Mouse (Mus musculus): ENCODE results near the gene Zfp683.

The Zfp683 gene

DNA sequence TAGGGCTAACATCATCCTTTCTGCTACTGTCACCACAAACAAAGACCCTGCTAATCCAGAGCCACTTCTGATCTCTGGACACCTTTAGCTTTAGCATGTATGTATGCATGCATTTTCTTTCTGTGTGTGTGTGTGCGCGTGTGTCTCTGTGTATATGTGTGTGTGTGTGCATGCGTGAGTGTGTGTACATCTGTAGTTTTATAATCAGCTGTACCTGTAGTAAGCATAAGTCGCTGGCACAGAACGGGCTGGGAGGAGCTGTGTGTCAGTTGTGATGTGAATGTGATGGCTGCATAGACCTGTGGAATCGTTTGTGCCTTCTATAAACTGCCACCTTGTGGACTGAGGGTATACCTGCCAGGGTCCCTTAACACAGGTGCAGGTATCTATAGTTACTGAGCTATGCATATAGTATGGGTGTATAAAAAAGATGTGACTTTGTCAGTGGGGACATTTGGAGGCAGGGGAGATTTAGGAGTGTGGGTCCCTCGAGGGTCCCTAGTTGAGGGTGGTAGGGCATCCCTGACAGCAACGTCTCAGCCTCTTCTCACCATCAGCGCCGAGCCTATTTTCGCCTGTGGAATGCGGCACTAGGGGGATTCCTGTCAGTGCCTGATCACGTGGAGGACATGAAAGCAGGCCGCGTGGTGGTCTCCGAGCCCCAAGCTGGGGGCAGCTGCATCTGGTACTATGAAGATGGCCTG is 37.0 kb downstream of the Zfp683 start:
- no peak for DNase-seq (ENCODE audit: low read depth, low spot score)

DNA sequence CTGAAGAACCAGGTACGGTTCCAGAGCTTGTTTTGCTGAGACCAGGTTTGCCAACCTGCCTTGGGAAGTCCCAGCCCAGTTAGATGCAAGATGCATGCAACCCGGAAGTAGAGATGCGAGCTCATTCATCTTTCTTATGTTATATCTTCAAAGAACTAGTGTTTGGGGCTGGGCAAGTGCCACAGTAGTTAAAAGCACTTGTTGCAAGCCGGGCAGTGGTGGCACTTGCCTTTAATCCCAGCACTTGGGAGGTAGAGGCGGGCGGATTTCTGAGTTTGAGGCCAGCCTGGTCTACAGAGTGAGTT is 37.5 kb downstream of the Zfp683 start:
- DNase-seq (ENCODE audit: low read depth, low spot score) = no peak

DNA sequence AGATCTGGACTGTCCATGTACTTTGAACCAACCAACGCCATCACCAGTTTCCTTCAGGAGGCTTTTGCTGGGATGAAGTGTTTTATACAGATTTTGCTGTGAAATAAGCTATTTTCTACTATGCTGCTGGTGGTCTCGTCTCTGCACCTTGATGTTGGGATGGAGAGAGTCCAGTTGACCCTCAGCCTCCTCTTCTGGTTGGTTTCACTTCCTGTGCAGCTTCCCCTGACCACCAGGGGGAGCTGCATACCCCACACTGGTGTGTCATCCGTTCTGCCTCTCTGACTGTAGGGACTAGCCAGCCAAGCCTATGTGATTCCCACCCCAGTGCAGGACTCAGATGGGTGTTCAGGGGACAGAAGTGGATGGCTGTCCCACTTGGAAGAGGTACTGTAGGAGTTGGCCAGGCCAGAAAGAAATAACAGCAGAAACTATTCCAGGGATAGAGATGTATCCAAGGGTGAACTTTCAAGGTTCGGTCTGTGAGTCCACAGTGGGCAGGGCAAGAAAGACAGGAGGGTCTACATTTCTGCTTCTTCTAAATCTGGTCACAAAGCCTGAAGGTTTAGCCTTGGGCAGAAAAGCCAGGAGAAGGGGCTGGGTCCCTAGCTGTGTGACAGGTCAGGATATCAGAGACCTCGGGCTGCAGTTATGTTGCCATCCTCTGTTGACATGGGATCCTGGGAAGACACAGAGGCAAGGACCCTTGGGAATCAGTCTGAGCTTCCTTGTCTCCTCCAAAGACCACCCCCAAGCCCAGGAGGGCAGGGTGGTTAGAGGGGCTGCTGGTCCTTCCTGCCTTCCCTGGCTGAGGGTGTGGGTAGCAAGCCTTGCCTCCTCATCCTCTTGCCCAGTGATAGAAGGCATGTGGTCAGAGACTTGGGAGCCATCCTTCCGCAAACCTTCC is 39.0 kb downstream of the Zfp683 start:
- DNase-seq (ENCODE audit: low read depth, low spot score) = peak; percentile 36

DNA sequence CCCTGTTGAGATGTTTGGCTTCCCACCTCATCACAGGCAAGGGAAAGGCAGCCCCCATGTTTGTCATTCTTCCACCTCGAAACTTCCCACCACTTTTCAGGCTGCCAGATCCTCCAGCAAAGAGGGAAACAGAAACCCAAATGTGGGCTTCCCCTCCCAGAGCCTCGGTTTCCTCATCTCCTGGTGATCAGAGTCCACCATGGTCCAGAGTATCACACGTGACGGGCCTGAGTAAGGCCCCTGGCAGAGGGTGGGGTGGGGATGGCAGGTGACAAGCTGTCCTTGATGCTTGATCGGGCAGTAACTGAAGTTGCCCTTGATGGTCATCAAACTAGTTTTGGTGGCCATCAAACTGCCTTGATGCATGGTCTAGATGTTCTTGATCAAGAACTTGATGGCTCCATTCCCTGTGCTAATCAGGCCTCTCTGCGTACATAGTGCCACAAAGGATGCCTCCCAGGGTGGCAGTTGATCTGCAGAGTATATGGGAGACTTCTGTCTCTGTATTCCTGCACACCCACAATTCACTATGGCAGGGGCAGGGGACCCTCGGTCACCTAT is 40.4 kb downstream of the Zfp683 start:
- DNase-seq (ENCODE audit: low read depth, low spot score) = no peak

DNA sequence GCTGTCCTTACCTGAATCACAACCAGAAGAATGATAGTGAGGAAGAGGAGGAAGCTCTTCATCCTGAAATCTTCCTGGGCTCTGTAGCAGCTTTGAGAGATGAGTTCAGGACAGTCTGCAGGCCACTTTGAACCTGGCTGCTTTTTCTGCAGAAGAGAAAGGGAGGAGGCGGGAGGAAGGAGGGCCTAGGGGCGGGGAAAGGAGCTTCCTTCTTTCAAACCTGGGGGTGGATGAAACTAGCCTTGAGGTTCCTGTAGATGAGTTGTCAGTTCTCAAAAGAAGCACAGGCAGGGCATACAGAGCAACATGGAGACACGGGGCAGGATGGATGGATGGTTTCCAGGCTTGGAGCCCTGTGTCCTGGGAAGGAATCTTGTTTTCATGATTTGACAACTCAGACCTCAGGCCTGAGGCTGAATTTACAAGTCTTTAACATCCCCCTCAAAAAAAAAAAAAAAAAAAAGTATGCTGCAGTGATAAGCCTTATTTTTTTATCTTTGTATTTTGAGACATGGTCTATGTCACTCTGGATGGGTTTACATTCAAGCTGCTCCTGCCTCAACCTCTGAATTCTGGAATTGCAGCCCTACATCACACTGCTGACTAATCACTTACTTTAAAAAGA is 41.4 kb downstream of the Zfp683 start, which contains the start of gene Cd52:
Gene Cd52, minus strand, starts transcription at position 160 of the 625 bp plus-strand sequence.
- peak; percentile 30 for DNase-seq (ENCODE audit: low read depth, low spot score)

DNA sequence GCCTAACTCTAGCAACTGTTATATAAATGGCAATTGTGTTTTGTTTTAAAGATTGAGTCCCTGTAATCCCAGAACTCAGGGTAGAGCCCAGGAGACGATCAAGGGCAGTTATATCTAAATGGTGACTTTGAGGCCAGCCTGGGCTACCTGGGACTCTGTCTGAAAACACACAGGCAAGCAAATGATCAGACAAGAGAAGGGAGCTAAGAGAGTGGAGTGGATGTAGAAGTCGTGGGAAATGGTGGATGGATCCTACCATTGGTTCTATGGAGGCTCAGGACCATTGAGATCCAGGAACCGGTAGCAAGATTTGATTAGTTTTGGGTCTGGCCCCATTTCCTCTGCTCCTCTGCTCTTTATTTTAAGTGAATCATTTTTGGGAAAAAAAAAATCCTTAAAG is 42.5 kb downstream of the Zfp683 start:
- no peak for DNase-seq (ENCODE audit: low read depth, low spot score)

DNA sequence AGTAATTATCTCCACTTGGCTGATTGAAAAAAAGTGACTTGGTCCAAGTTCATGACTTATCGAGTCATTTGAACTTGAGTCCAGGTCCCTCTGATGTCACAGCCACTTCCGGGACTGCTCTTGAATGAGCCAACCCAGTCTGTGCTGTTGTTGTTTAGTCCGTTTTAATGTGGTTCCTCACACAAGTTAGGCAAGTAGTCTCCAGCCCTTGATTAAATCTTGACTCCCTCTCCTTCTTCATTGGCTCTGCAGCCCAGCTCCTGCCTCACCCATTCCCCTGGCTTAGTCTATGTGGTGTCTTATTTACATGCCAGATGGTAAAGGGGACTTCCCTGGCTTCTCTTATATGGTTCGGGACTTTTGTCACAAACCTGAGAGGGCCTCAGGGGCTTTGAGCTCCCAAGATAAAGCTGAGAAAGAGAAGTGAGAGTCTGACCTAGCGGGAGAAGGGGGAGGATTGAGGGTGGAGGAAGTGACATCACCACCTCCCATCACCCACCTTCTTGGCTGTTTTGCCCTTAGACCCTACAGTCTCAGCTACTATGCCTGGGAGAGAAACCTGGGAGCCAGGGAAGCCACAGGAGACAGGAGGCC is 43.5 kb downstream of the Zfp683 start:
- peak; percentile 43 for DNase-seq (ENCODE audit: low read depth, low spot score)

DNA sequence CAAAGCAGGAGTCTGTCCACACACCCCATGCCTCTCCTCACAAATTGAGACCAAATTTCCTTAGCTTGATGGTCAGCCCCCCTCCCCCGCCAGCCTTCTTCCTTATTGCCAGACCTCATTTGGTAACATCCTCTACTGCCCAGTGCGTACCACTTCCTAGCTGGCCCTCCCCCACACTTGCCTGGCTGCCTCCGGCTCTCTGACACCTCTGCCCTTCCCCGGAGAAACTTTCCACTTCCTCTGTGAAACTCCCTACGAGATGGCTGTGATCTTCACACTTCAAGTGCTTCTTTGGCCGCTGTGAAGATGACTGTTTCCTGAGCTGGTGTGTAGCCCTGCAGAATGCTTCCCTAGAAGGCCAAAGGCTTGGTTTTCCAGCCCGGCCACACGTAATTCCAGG is 45.0 kb downstream of the Zfp683 start:
- DNase-seq (ENCODE audit: low read depth, low spot score) = peak; percentile 54

DNA sequence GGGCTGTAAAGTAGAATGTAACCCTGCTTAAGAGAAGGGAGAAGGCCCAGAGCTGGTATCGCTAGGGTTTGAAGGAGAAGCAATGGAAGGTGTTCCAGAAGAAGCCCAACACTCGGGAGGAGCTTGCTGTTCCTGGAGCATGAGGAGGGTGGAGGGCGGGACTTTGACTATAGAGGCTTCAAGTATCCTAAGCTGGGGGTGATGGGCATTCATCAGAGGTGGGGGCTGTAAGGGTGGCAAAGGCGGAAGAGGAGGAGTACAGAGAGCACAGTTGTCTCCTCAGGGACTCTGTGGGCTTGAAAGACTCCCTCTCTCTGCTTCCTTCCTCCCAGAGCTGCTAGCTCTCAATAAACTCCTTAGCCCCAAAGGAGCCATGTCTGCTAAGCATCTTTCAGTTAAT is 46.6 kb downstream of the Zfp683 start:
- no peak for DNase-seq (ENCODE audit: low read depth, low spot score)

DNA sequence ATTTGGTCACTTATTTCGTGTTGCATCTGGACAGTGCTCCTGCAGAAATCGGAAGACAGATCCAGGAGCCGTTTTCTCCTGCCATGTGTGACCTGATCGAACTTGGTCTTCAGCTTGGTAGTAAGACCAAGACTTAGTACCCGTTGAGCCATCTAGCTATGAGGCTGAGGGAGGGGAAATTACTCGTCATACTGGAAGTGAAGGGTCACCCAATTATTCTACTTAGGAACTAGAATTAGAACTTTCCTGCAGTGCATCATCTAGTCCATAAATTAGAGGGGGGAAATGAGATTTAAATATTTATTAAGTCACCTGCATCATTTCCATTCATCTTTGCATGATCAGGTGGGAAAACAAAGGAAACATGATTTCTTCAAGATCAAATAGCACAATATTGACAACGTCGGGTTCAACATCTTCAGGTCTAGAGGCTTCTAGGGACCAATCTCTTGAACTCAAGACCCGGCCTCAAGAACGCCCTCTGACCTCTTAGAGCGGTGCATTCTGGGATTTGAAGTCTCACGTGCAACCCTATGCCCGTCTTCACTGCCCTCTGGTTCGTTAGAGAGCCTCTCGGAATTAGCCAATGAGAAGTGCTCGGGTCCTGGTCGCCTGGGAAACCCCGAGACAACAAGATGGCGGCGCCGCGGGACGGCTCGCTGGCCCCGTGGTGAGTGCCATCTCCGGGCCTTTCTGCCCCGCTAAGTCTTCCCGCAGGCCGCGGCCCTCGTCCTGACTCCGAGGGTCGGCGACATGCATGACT is 48.5 kb downstream of the Zfp683 start, which contains the start of gene Ubxn11:
Gene Ubxn11, plus strand, starts transcription at position 592 of the 763 bp plus-strand sequence.
- peak; percentile 82 for DNase-seq (ENCODE audit: low read depth, low spot score)

DNA sequence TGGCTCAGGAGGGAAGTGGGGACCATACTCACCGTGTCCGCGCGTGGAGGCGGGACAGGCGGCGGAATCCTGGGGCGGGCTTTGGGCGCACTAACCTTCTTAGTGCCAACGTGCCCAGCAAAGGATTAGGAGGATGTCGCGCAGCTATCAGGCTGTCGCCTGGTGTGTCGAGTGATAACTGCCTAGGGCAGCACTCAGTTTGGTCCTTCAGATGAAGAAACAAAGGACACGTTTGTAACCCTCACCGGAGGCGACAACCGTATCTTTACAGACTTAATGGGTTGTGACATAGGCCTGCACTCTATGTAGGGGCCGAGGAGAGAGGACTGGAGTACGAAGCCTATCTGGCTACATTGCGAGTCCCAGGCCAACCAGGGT is 49.1 kb downstream of the Zfp683 start:
- no peak for DNase-seq (ENCODE audit: low read depth, low spot score)

DNA sequence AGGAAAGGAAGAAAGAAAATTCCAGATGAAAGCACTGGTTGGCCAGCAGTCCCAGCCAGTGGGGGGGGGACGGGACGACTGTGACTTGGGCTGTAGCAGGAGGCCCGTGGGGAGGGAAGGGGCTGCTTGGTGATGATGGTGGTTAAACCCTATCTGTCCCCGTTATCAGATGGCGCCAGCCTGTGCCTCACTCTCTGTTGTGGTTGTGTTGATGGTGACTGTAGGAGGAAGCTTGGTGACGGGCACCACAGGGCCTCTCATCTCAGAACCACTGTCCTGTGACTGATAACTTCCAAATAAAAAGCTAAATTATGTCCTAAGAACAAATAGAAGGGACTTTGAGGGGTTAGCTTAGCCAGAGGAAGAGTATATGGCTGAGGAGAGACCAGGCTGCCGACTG is 52.5 kb downstream of the Zfp683 start:
- DNase-seq (ENCODE audit: low read depth, low spot score) = no peak

DNA sequence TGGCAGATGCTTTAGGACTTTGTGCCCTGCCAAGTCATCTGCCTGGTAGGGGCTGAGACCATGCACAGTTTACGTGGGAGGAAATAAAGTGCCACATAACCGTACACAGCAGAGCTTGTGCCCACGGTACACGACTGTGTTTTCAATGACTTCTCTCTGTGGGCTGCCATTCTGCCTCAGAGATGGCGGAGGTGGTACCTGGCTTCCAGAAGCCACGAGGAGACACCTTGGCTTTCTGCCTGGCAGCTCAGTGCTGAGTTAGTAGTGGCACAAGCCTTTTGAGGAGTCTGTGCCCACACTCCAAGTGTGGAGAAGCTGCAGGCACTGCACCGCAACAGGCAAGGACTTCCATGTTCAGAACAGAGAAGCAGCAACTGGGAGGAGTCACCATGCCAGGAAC is 54.1 kb downstream of the Zfp683 start:
- no peak for DNase-seq (ENCODE audit: low read depth, low spot score)

DNA sequence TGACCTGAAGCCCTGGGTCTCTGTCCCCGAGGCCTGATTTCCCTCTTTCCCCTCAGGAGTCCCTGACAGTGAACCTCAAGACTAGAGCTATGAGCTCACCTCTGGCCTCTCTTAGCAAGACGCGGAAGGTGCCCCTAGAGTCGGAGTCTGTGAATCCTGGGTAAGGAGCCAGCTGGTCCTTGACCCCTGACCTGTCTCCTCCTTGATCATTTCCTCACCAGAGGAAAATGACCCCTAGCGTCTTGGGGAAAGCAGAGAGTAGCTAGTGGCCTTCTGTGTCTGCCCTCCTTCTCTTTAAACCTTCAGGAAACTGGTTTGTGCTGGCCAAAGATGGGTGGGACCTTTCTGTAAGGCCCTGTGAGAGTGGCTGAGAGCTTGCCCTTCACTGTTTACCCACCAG is 54.6 kb downstream of the Zfp683 start:
- no peak for DNase-seq (ENCODE audit: low read depth, low spot score)
